Mouse (Mus musculus) embryonic facial prominence, embryonic 12.5 days (tissue): ENCODE data around the gene Sdk1. TPM values are rescaled to one million over a fixed set of nuclear protein-coding genes. Genes with fewer than 3 reads are reported as not detected.

Source experiments
- ATAC-seq: fragments of 200-750 bp; cut with Nextera tagmentation; 2 replicates; pipeline ENCODE4 v1.8.0; 2017; ENCODE audit not compliant: insufficient number of reproducible peaks, insufficient read depth, low FRiP score, low TSS enrichment
- H3K27ac ChIP-seq: fragments of 300-500 bp; sonication (generic); 2 replicates; pipeline ENCODE4 v1.5.1; 2016; ENCODE audit warnings: mild to moderate bottlenecking
- H3K27me3 ChIP-seq: fragments of 300-500 bp; sonication (generic); 2 replicates; pipeline ENCODE4 v1.6.1; 2016; ENCODE audit warnings: mild to moderate bottlenecking, moderate library complexity
- H3K36me3 ChIP-seq: fragments of 300-500 bp; sonication (generic); 2 replicates; pipeline ENCODE4 v1.6.1; 2016; ENCODE audit warnings: mild to moderate bottlenecking
- H3K4me1 ChIP-seq: fragments of 300-500 bp; sonication (generic); 2 replicates; pipeline ENCODE4 v1.6.1; 2016
- H3K4me2 ChIP-seq: fragments of 300-500 bp; sonication (generic); replicated peaks from 2 replicates; pipeline ENCODE4 v1.6.1; 2016; ENCODE audit warnings: mild to moderate bottlenecking, moderate library complexity
- H3K4me3 ChIP-seq: fragments of 300-500 bp; sonication (generic); 2 replicates; pipeline ENCODE4 v1.5.1; 2016; ENCODE audit warnings: mild to moderate bottlenecking
- H3K9ac ChIP-seq: fragments of 300-500 bp; sonication (generic); 2 replicates; pipeline ENCODE4 v1.6.1; 2016; ENCODE audit warnings: mild to moderate bottlenecking, moderate library complexity
- H3K9me3 ChIP-seq: fragments of 300-500 bp; sonication (generic); 2 replicates; pipeline ENCODE4 v1.6.1; 2016; ENCODE audit warnings: mild to moderate bottlenecking, moderate library complexity
- WGBS: fragments of 180-500 bp; shearing (Covaris S2); methylation state at CpG from one replicate; pipeline ENCODE4 v1.1.7; 2016; 5-methylcytosine and 5-hydroxymethylcytosine counted together
- polyA plus RNA-seq: library from polyadenylated mRNA; unstranded; fragments of >200 nt; fragmentation: Nextera tagmentation; extraction: Ambion mirVana; gene quantifications from 2 replicates; pipeline ENCODE4 v1.2.1, GENCODE M21; 2016

Gene Sdk1
- polyA plus RNA-seq, 1 experiment from 2014 or later: 2.9 TPM

- no peak overlapping the region for H3K27ac ChIP-seq
- 71% methylated on average over 3 of the region's 3 CpGs for WGBS
- H3K27me3 ChIP-seq: no peaks in the 10 kb centered on the region
- no peak overlapping the region for H3K9ac ChIP-seq
- peaks cover 9% of the 10 kb centered on the region; the same call in 1 of the 2 replicates for H3K4me1 ChIP-seq
- H3K4me2 ChIP-seq: no peak overlapping the region
- no peak for ATAC-seq
- no peak overlapping the region for H3K4me3 ChIP-seq
- no peaks in the 10 kb centered on the region for H3K36me3 ChIP-seq
- H3K9me3 ChIP-seq: no peaks in the 10 kb centered on the region
These were observed 624.8 kb downstream of the Sdk1 start for GRCm38 (mm10) chr5:141866042-141866441.

GRCm38 (mm10) chr5:141873751-141874150 lies 632.5 kb downstream of the Sdk1 start:
- Histone ChIP-seq H3K27me3 (no peaks in the 10 kb centered on the region), H3K9ac (no peak overlapping the region), H3K36me3 (no peaks in the 10 kb centered on the region), H3K9me3 (no peaks in the 10 kb centered on the region), H3K4me3 (no peak overlapping the region), H3K4me1 (no peaks in the 10 kb centered on the region), H3K27ac (no peak overlapping the region), H3K4me2 (no peak overlapping the region)
- ATAC-seq: no peak
- 91% methylated on average over 11 of the region's 11 CpGs for WGBS

GRCm38 (mm10) chr5:141880661-141881060 lies 639.4 kb downstream of the Sdk1 start:
- Histone ChIP-seq H3K36me3 (no peaks in the 10 kb centered on the region), H3K4me2 (no peak overlapping the region), H3K9ac (no peak overlapping the region), H3K4me1 (no peaks in the 10 kb centered on the region), H3K4me3 (no peak overlapping the region), H3K27me3 (no peaks in the 10 kb centered on the region), H3K27ac (no peak overlapping the region), H3K9me3 (no peaks in the 10 kb centered on the region)
- WGBS: 61% methylated on average over 5 of the region's 5 CpGs
- ATAC-seq: no peak

GRCm38 (mm10) chr5:141884111-141884647 lies 642.9 kb downstream of the Sdk1 start:
- Histone ChIP-seq H3K4me2 (no peak overlapping the region), H3K9me3 (no peaks in the 10 kb centered on the region), H3K4me1 (no peaks in the 10 kb centered on the region), H3K27ac (no peak overlapping the region), H3K27me3 (no peaks in the 10 kb centered on the region), H3K36me3 (no peaks in the 10 kb centered on the region), H3K4me3 (no peak overlapping the region), H3K9ac (no peak overlapping the region)
- ATAC-seq: no peak
- WGBS: 44% methylated on average over 3 of the region's 3 CpGs

GRCm38 (mm10) chr5:141886006-141886405 lies 644.7 kb downstream of the Sdk1 start:
- Histone ChIP-seq H3K4me3 (no peak overlapping the region), H3K9ac (no peak overlapping the region), H3K27ac (no peak overlapping the region), H3K27me3 (no peaks in the 10 kb centered on the region), H3K4me1 (no peaks in the 10 kb centered on the region), H3K36me3 (no peaks in the 10 kb centered on the region), H3K9me3 (no peaks in the 10 kb centered on the region), H3K4me2 (no peak overlapping the region)
- ATAC-seq: no peak
- 72% methylated on average over 10 of the region's 10 CpGs for WGBS

- no peaks in the 10 kb centered on the region for H3K36me3 ChIP-seq
- no peak overlapping the region for H3K4me3 ChIP-seq
- WGBS: 75% methylated on average over 9 of the region's 9 CpGs
- H3K9me3 ChIP-seq: no peaks in the 10 kb centered on the region
- no peaks in the 10 kb centered on the region for H3K27me3 ChIP-seq
- no peak overlapping the region for H3K27ac ChIP-seq
- no peak overlapping the region for H3K4me2 ChIP-seq
- no peaks in the 10 kb centered on the region for H3K4me1 ChIP-seq
- ATAC-seq: no peak
- no peak overlapping the region for H3K9ac ChIP-seq
These were observed 648.5 kb downstream of the Sdk1 start for GRCm38 (mm10) chr5:141889766-141890165.

GRCm38 (mm10) chr5:141896402-141896801 lies 655.1 kb downstream of the Sdk1 start:
- no peaks in the 10 kb centered on the region for H3K36me3 ChIP-seq
- H3K9me3 ChIP-seq: no peaks in the 10 kb centered on the region
- H3K27ac ChIP-seq: no peak overlapping the region
- no peak overlapping the region for H3K4me3 ChIP-seq
- H3K4me1 ChIP-seq: no peaks in the 10 kb centered on the region
- H3K9ac ChIP-seq: no peak overlapping the region
- WGBS: 88% methylated on average over 8 of the region's 8 CpGs
- ATAC-seq: no peak
- no peaks in the 10 kb centered on the region for H3K27me3 ChIP-seq
- H3K4me2 ChIP-seq: no peak overlapping the region

- Histone ChIP-seq H3K9ac (no peak overlapping the region), H3K27ac (no peak overlapping the region), H3K4me1 (no peaks in the 10 kb centered on the region), H3K4me2 (no peak overlapping the region), H3K36me3 (no peaks in the 10 kb centered on the region), H3K9me3 (no peaks in the 10 kb centered on the region), H3K4me3 (no peak overlapping the region), H3K27me3 (no peaks in the 10 kb centered on the region)
- ATAC-seq: no peak
- WGBS: 48% methylated on average over 2 of the region's 2 CpGs
These were observed 656.2 kb downstream of the Sdk1 start for GRCm38 (mm10) chr5:141897481-141897880.

- Histone ChIP-seq H3K36me3 (no peaks in the 10 kb centered on the region), H3K27ac (no peak overlapping the region), H3K27me3 (no peaks in the 10 kb centered on the region), H3K4me1 (no peaks in the 10 kb centered on the region), H3K4me2 (no peak overlapping the region), H3K9ac (no peak overlapping the region), H3K4me3 (no peak overlapping the region), H3K9me3 (no peaks in the 10 kb centered on the region)
- WGBS: 81% methylated on average over 7 of the region's 7 CpGs
- no peak for ATAC-seq
These were observed 658.5 kb downstream of the Sdk1 start for GRCm38 (mm10) chr5:141899751-141900150.

GRCm38 (mm10) chr5:141902544-141903250 lies 661.4 kb downstream of the Sdk1 start:
- Histone ChIP-seq H3K4me3 (no peak overlapping the region), H3K27me3 (no peaks in the 10 kb centered on the region), H3K9ac (no peak overlapping the region), H3K27ac (no peak overlapping the region), H3K36me3 (no peaks in the 10 kb centered on the region), H3K9me3 (no peaks in the 10 kb centered on the region), H3K4me1 (no peaks in the 10 kb centered on the region), H3K4me2 (no peak overlapping the region)
- WGBS: 71% methylated on average over 16 of the region's 16 CpGs
- no peak for ATAC-seq

- no peak overlapping the region for H3K4me3 ChIP-seq
- no peaks in the 10 kb centered on the region for H3K27me3 ChIP-seq
- peaks cover 4% of the 10 kb centered on the region; the same call in 1 of the 2 replicates for H3K4me1 ChIP-seq
- 80% methylated on average over 3 of the region's 3 CpGs for WGBS
- no peak overlapping the region for H3K9ac ChIP-seq
- H3K4me2 ChIP-seq: no peak overlapping the region
- no peaks in the 10 kb centered on the region for H3K36me3 ChIP-seq
- ATAC-seq: no peak
- H3K27ac ChIP-seq: no peak overlapping the region
- H3K9me3 ChIP-seq: no peaks in the 10 kb centered on the region
These were observed 669.2 kb downstream of the Sdk1 start for GRCm38 (mm10) chr5:141910444-141910843.

- no peaks in the 10 kb centered on the region for H3K36me3 ChIP-seq
- H3K4me1 ChIP-seq: peaks cover 4% of the 10 kb centered on the region; the same call in 1 of the 2 replicates
- no peak overlapping the region for H3K4me2 ChIP-seq
- no peak overlapping the region for H3K27ac ChIP-seq
- no peak overlapping the region for H3K9ac ChIP-seq
- 62% methylated on average over 8 of the region's 8 CpGs for WGBS
- no peak for ATAC-seq
- no peaks in the 10 kb centered on the region for H3K9me3 ChIP-seq
- no peak overlapping the region for H3K4me3 ChIP-seq
- no peaks in the 10 kb centered on the region for H3K27me3 ChIP-seq
These were observed 669.6 kb downstream of the Sdk1 start for GRCm38 (mm10) chr5:141910886-141911285.
